Mouse (Mus musculus): ENCODE results near the gene Ndufv3.

Ndufv3 gene

DNA sequence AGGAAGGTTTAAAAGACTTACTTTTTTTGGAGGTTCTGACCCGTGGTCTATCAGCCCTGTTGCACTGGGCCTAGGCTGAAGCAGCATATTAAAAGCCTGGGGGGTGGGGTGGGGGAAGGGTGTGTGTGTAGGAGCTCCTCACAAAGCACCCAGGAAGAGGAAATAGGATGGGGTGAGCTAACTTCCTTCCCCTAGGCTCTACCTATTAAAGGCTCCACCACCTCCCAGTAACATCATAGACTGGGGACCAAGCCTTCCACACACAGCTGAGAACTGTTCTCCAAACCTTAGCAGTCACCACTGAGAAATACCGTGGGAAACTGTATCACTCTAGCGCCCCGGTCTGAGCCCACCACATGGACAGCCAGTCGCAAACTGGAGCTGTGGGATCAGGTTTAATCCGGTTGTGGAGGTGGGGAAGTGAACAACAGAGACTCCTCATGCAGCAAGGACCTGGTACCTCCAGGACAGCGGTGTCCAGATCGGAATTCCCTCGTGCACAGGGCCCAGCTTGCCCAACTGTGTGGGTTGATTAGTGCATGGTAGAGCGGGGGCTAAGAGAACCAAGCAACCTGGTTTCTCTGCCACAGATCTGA, 38.1 kb downstream of the Ndufv3 start:
- no peak for DNase-seq

DNA sequence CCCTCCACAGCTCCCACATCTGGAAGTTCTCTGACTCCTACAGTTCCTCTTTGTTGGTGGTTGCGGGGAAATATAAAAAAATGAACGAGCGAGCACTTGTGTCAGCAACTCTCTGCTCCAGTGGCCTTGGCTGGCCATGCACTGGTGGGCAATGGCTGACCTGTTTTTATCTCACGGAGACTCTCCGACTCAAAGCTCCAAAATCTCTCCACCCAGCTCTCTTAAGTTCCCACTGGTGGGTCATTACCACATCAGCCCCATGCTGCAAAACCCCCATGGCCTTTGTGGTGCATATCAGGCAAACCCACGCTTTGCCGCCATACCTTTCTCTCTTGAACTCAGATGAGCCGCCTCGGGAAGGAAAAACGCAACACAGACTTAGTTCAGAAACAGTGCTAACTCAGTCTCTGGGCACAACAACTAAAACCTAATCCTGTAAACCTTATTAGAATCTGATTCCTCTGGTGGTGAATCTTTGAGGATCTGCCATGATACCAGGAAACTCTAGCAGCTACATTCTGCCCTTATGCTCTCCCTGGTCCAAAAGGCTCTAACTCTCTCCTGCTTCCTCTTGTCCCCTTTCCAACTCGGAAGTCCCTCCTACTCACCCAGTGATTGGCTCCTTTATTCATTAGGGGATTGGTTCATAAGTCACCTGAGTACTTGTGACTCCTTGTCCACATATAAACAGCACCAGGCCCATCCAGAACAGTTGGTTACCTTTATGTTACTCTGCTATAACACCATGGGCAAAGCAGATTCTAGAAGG, 39.3 kb downstream of the Ndufv3 start:
- no peak for DNase-seq

DNA sequence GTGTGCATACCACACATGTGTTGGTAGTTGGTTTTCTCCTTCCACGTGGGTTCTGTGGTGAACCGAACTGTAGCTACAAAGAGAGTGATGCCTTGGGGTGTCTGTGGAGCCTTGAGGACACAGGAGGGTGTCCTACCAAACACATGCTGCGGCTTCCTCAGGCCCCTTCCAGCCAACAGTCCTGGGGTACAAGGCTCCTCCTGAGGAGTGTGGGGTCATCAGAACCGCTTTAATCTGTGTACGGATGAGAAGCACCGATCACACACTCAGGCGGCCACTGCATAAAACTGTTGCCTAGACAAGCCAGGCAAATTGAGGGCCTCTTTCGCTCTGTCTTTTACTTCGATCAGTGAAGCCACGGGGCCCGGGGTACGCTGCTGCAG, 43.7 kb downstream of the Ndufv3 start:
- peak; percentile 44 to 65 for DNase-seq

- peak; percentile 99 for DNase-seq
Measured at GRCm38 (mm10) chr17:31564015-31564857, 44.3 kb downstream of the Ndufv3 start, which contains the start of gene Pknox1. Gene Pknox1, plus strand, starts transcription at chr17:31564734.

DNA sequence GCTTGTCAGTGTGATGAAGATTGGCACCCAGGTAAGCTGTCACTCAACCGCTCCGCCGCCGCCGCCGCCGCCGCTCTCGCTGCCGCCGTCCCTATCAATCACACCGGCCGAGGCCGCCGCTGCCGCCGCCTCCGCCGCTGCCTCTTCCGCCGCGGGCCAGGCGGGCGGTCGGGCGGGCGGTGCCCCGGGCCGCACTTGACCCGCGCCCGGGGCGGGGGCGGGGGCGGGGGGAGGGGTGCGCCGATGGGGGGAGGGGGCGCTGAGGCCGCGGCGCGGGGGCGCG, 44.9 kb downstream of the Ndufv3 start:
- no peak for DNase-seq

GRCm38 (mm10) chr17:31565141-31566056, 45.5 kb downstream of the Ndufv3 start:
- DNase-seq: peak; percentile 57 to 75

DNA sequence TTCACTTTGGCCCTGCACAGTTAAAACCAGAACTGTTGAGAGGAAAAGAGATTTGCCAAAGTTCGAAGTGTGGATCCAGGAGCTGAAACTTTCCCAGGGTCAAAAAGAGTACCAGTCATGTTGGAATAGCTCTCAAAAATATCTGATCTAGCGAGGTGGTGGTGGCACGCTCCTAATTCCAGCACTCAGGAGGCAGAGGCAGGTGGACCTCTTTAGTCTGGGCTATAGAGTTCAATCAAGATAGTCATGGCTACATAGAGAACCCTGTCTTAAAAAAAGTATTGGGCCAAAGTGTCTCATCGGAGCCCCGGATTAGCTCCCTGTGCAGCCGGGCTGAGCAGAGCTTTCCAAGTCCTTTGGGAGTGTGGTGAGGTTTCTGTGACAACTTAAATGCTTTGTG, 46.4 kb downstream of the Ndufv3 start:
- DNase-seq: no peak

DNA sequence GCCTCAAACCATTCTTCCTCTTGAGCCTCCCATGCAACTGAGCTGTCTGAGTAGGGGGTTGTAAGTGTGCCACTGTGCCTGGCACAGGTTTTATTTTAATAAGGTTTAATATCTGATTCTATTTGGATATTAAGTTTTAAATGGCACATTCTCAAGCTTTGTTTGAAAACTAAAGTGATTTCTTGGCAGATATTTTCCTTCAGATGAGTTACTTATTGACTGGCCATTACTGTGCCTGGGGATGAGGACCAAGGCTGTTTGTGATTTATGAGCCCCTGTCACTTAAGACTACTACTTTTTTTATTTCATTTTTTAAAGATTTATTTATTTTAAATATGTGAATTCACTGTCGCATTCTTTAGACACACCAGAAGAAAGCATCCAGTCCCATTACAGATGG, 49.8 kb downstream of the Ndufv3 start:
- no peak for DNase-seq

GRCm38 (mm10) chr17:31570321-31570925, 50.5 kb downstream of the Ndufv3 start:
- peak in 1 of 2 experiments; percentile 29 for DNase-seq

- DNase-seq: no peak
Measured at GRCm38 (mm10) chr17:31571689-31572088, 51.8 kb downstream of the Ndufv3 start.

DNA sequence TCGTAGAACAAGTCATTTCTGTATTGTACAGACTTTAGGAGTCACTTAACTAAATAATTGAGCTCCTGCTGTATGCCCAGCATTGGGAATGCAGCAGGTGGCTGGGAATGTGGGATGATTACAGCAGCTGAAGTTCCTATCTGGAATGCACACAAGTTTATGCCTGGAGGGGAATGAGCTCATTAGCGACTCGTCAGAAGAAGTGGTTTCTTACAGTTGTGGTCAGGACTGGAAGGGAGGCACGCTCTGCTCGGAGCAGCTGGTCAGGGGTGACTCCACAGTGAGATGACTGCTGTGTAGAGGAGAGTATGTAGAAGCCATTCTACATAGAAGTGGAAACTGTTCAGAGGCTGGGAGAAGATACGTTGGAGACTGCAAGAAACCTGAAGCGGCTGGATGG, 54.7 kb downstream of the Ndufv3 start:
- no peak for DNase-seq

DNA sequence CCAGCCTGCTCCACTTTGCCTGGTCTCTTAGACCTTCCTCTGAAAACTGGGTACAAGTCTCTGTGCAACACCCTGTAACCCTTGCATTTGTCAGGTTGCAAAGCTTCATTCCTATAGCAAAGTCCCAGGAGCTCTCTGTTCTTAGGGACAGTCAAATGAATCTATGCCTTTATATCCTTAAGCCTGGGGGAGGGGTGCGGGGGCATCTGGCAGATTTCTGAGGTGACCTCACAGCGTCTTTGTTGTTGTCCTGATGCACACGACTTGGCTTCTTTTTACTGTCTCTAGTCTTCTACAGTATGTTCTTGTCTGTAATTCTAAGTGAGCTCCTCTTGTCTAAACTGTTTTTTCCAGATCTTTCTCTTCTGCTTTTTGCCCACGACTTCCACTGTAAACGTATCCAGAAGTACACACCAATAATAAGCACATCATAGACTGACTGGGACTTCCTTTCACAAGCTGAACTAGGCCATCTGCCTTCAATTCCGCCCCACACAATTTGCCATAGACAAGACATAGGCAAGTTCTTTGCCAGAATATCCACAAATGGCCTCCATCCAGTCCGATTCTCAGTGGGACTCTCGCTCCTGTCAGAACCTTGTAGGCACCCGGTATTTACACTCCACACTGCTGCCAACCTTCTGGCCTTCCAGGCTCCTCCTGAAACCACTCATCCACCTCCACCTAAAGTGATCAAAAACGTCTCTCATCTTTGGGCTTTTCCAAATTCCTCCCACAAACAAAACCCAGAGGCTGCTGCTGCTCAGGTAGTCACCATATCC, 56.7 kb downstream of the Ndufv3 start:
- DNase-seq: peak; percentile 77 to 86

DNA sequence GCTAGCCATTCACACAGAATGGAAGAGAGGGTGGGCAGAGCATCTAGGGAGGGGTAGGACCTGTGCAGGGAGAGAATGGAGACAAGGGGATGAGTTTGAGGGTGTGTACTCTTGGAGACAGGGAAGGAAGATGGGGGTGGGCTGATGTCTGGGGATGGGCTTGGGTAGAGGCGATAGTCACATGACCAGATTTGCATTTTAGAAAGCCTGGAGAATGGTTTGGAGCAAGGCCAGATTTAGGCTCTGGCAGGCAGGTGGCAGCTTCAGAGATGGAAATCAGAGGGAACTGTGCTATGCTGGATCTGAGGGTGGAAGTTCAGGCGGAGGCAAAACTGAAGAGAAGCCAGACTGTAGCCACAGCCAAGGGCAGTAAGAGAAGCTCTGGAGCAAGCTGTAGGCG, 60.4 kb downstream of the Ndufv3 start:
- DNase-seq: no peak
